Mouse (Mus musculus) liver, embryonic 14.5 days (tissue): ENCODE data around the gene Tubgcp3.

Experiments
- CTCF ChIP-seq: IDR thresholded peaks from 2 replicates; pipeline ENCODE4 v1.5.1; 2016; ENCODE audit warnings: antibody characterized with exemption, low read depth, control low read depth
- EP300 ChIP-seq: IDR thresholded peaks from 2 replicates; pipeline ENCODE4 v1.6.1; 2016; ENCODE audit warnings: antibody characterized with exemption, low read depth

GRCm38 (mm10) chr8:12564307-12564706 is 107.7 kb downstream of the Tubgcp3 start:
- TF ChIP-seq CTCF: peak; percentile 54
- no peak for TF ChIP-seq EP300
